In genomic region chr9:106787979-106788811, GRCm38 (mm10) we compare ENCODE assay signal across 8 mouse cellular contexts. TPM values are rescaled to one million over a fixed set of nuclear protein-coding genes. Genes with fewer than 3 reads are reported as not detected.
DNase-seq lines count a peak whose midpoint lies in the region; ATAC-seq and TF ChIP-seq lines count a peak whose summit lies in the region.

No protein-coding gene starts in this region.

- H3K9me3 ChIP-seq in embryonic facial prominence, embryonic 15.5 days (replicated peaks): no peaks in the 10 kb centered on the region
- H3K9me3 ChIP-seq in hindbrain, postnatal 0 days (ENCODE audit: low read length): no peaks in the 10 kb centered on the region
- no peaks in the 10 kb centered on the region for H3K9me3 ChIP-seq in lung, postnatal 0 days (ENCODE audit: low read length)

- peak overlapping the region; percentile 81 for H3K4me2 ChIP-seq in embryonic facial prominence, embryonic 15.5 days (replicated peaks)
- H3K4me2 ChIP-seq in hindbrain, postnatal 0 days (ENCODE audit: low read depth, low read length): peak overlapping the region; percentile 86
- peak overlapping the region; percentile 67 for H3K4me2 ChIP-seq in lung, postnatal 0 days (replicated peaks; ENCODE audit: low read depth, low read length)

- no peaks in the 10 kb centered on the region for H3K27me3 ChIP-seq in Patski
- H3K27me3 ChIP-seq in embryonic facial prominence, embryonic 15.5 days: no peaks in the 10 kb centered on the region
- no peaks in the 10 kb centered on the region for H3K27me3 ChIP-seq in hindbrain, postnatal 0 days (ENCODE audit: insufficient read depth, low read length)
- no peaks in the 10 kb centered on the region for H3K27me3 ChIP-seq in lung, postnatal 0 days (replicated peaks; ENCODE audit: insufficient read depth, low read length)
- no peaks in the 10 kb centered on the region for H3K27me3 ChIP-seq in small intestine, adult 2 months (ENCODE audit: control insufficient read depth, insufficient read depth, low read length)

- TF ChIP-seq EP300 in lung, postnatal 0 days (IDR thresholded peaks at IDR 0.05): no peak

- peak; percentile 32 for ATAC-seq in Patski
- no peak for ATAC-seq in embryonic facial prominence, embryonic 15.5 days (ENCODE audit: insufficient number of reproducible peaks, low FRiP score, low TSS enrichment, low read depth)
- ATAC-seq in hindbrain, postnatal 0 days: no peak; the same call in 1 of the 2 replicates
- ATAC-seq in lung, postnatal 0 days: no peak

- POLR2A ChIA-PET in Patski (lab: Charles Lee): interaction anchor here (1.0 to 1.2 kb wide), 4 partner anchors 8 to 102 kb away, joined by 3 to 5 read pairs (median 3); no protein-coding TSS in a partner anchor

- peak overlapping the region; percentile 100 for H3K9ac ChIP-seq in embryonic facial prominence, embryonic 15.5 days
- peak overlapping the region; percentile 98 for H3K9ac ChIP-seq in hindbrain, postnatal 0 days (replicated peaks; ENCODE audit: low read length)
- peak overlapping the region; percentile 99 for H3K9ac ChIP-seq in lung, postnatal 0 days (replicated peaks; ENCODE audit: low read depth)

- intact Hi-C loops in gastrocnemius, postnatal 14 days (cut with DNase I; ENCODE audit: low total_unique reads): no loop called here

- peak overlapping the region; percentile 91 for H3K27ac ChIP-seq in embryonic facial prominence, embryonic 15.5 days (replicated peaks)
- H3K27ac ChIP-seq in hindbrain, postnatal 0 days: peak overlapping the region; percentile 93
- H3K27ac ChIP-seq in lung, postnatal 0 days (ENCODE audit: low read length): peak overlapping the region; percentile 91
- peak overlapping the region; percentile 38 for H3K27ac ChIP-seq in small intestine, adult 2 months (ENCODE audit: insufficient read depth, low read depth, low read length)

- TF ChIP-seq POLR2A in small intestine, adult 2 months (IDR thresholded peaks at IDR 0.05; ENCODE audit: low read depth, low read length): no peak

- CTCF ChIA-PET in Patski (lab: Charles Lee): interaction anchor here (1.2 to 1.7 kb wide), 2 partner anchors 14 to 102 kb away, joined by 3 read pairs; no protein-coding TSS in a partner anchor

- H3K4me3 ChIP-seq in embryonic facial prominence, embryonic 15.5 days (replicated peaks): peak overlapping the region; percentile 100
- peak overlapping the region; percentile 100 for H3K4me3 ChIP-seq in hindbrain, postnatal 0 days (ENCODE audit: low read length)
- peak overlapping the region; percentile 98 for H3K4me3 ChIP-seq in lung, postnatal 0 days (ENCODE audit: low read depth, low read length)
- H3K4me3 ChIP-seq in small intestine, adult 2 months (ENCODE audit: low read depth, low read length): peak overlapping the region; percentile 80

- DNase-seq in right cerebral cortex, postnatal 25 days: peak; percentile 4
- DNase-seq in right cerebral cortex, postnatal 14 days: no peak
- DNase-seq in Patski (ENCODE audit: low read depth, low spot score): peak; percentile 4
- DNase-seq in hindbrain, postnatal 0 days (ENCODE audit: low spot score): no peak
- DNase-seq in lung, postnatal 0 days (ENCODE audit: low spot score): peak; percentile 27
- DNase-seq in gastrocnemius, postnatal 14 days: no peak

- WGBS in embryonic facial prominence, embryonic 15.5 days: 8% methylated on average over 23 of the region's 23 CpGs
- 7% methylated on average over 23 of the region's 23 CpGs for WGBS in hindbrain, postnatal 0 days
- 6% methylated on average over 23 of the region's 23 CpGs for WGBS in lung, postnatal 0 days
- 5% methylated on average over 23 of the region's 23 CpGs for WGBS in small intestine, adult 2 months

- in situ Hi-C loops in Patski (cut with MboI; ENCODE audit: low pct_unique_long_range_greater_than_20kb): no loop called here

- no peaks in the 10 kb centered on the region for H3K36me3 ChIP-seq in embryonic facial prominence, embryonic 15.5 days
- no peaks in the 10 kb centered on the region for H3K36me3 ChIP-seq in hindbrain, postnatal 0 days (ENCODE audit: insufficient read depth, low read length)
- no peaks in the 10 kb centered on the region for H3K36me3 ChIP-seq in lung, postnatal 0 days (ENCODE audit: insufficient read depth, low read length)
- H3K36me3 ChIP-seq in small intestine, adult 2 months (ENCODE audit: control insufficient read depth, insufficient read depth, low read length): no peaks in the 10 kb centered on the region

- TF ChIP-seq CTCF in Patski (IDR thresholded peaks at IDR 0.05): no peak
- no peak for TF ChIP-seq CTCF in hindbrain, postnatal 0 days (IDR thresholded peaks at IDR 0.05; ENCODE audit: low read depth)
- TF ChIP-seq CTCF in lung, postnatal 0 days (IDR thresholded peaks at IDR 0.05): no peak
- no peak for TF ChIP-seq CTCF in small intestine, adult 2 months (IDR thresholded peaks at IDR 0.05; ENCODE audit: extremely low read depth, insufficient read length, insufficient replicate concordance, low read depth, low read length)

- H3K4me1 ChIP-seq in embryonic facial prominence, embryonic 15.5 days: peaks cover 12% of the 10 kb centered on the region
- no peaks in the 10 kb centered on the region; the same call in 1 of the 2 replicates for H3K4me1 ChIP-seq in hindbrain, postnatal 0 days (ENCODE audit: insufficient read depth, low read length)
- peaks cover 10% of the 10 kb centered on the region; the same call in 1 of the 2 replicates for H3K4me1 ChIP-seq in lung, postnatal 0 days (ENCODE audit: insufficient read depth, low read depth, low read length)
- peaks cover 16% of the 10 kb centered on the region; the same call in 1 of the 2 replicates for H3K4me1 ChIP-seq in small intestine, adult 2 months (ENCODE audit: control insufficient read depth, insufficient read depth, insufficient read length, low read length)

RNA-seq across cellular contexts. Expression of gene Rad54l2, which starts 0.8 kb away (rescaled TPM):
- polyA plus RNA-seq in Patski (2021): 13.1 TPM
- 6.5 and 6.9 TPM in 2 replicates for polyA plus RNA-seq in embryonic facial prominence, embryonic 15.5 days (2015; fragmentation: Nextera tagmentation; extraction: Ambion mirVana)
- 20.3 and 32.1 TPM in 2 replicates for total RNA-seq in hindbrain, postnatal 0 days (2014; rRNA removed)
- polyA plus RNA-seq in hindbrain, postnatal 0 days (2015; fragmentation: Nextera tagmentation; extraction: Ambion mirVana): 4.6 and 5.4 TPM in 2 replicates
- 2.5 and 2.8 TPM in 2 replicates for polyA plus RNA-seq in lung, postnatal 0 days (2015; fragmentation: Nextera tagmentation; extraction: Ambion mirVana)
- polyA plus RNA-seq in small intestine, adult 2 months (2012; rRNA removed): 19.3 and 34.9 TPM in 2 replicates
- 1 to 10 TPM; 6.6 to 7.1 TPM for total RNA-seq in gastrocnemius, postnatal 14 days (2021)

RNA-seq across cellular contexts. Expression of gene Dcaf1, which starts 33.5 kb away (rescaled TPM):
- 30.8 TPM for polyA plus RNA-seq in Patski (2021)
- 18.1 and 22.4 TPM in 2 replicates for polyA plus RNA-seq in embryonic facial prominence, embryonic 15.5 days (2015; fragmentation: Nextera tagmentation; extraction: Ambion mirVana)
- 18.0 and 18.3 TPM in 2 replicates for total RNA-seq in hindbrain, postnatal 0 days (2014; rRNA removed)
- polyA plus RNA-seq in hindbrain, postnatal 0 days (2015; fragmentation: Nextera tagmentation; extraction: Ambion mirVana): 7.1 and 7.4 TPM in 2 replicates
- polyA plus RNA-seq in lung, postnatal 0 days (2015; fragmentation: Nextera tagmentation; extraction: Ambion mirVana): 5.9 and 7.2 TPM in 2 replicates
- 3.3 and 6.4 TPM in 2 replicates for polyA plus RNA-seq in small intestine, adult 2 months (2012; rRNA removed)
- 10 to 100 TPM; 11.2 to 12.2 TPM for total RNA-seq in gastrocnemius, postnatal 14 days (2021)

Comparison
In these comparisons a context has a peak if more than half of its experiments do, and no peak if none do; other contexts are left out.
1. DNase-seq: peak in right cerebral cortex, postnatal 25 days (single experiment), Patski (single experiment) and lung, postnatal 0 days (single experiment); none in right cerebral cortex, postnatal 14 days (single experiment), hindbrain, postnatal 0 days (single experiment) and gastrocnemius, postnatal 14 days (single experiment).
2. H3K27ac ChIP-seq: peak in every context shown above with its lines; median percentile 93 in hindbrain, postnatal 0 days; 91 in embryonic facial prominence, embryonic 15.5 days; 91 in lung, postnatal 0 days; 38 in small intestine, adult 2 months.
3. Peak in every context shown above with its lines, with median percentiles within 50 percentile points of each other: H3K4me2 ChIP-seq, H3K4me3 ChIP-seq and H3K9ac ChIP-seq.